Mouse (Mus musculus): ENCODE measurements around the gene Rhog. TPM values are rescaled to one million over a fixed set of nuclear protein-coding genes. Genes with fewer than 3 reads are reported as not detected.

Rhog gene
- 54.1 and 59.6 TPM in 2 replicates for polyA plus RNA-seq (2015; fragmentation: Nextera tagmentation; extraction: Ambion mirVana)

DNA sequence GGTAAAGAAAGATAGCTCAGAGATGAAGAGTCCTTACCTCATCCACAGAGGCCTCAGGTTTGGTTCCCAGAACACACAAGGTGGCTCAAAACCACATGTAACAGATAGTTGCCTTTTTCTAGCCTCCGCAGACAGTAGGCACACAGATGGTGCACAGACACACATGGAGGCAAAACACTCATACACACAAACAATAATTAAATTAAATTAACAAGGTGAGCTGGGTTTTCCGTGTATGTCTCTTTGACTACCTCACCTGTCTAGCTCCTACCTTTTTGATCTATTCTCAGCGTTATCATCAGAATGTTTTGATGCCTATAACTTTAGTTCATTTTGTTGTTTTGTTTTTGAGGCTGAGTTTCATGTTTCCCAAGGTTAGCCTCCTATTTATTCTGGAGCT lies at the start of gene Rhog:
TSS of gene Rhog (minus strand) at position 101 of the 400 bp plus-strand sequence.
- no peak for ATAC-seq (replicated peaks; ENCODE audit: extremely low read depth, insufficient read depth, low FRiP score)
- no peak within 1 kb of the TSS for H3K9ac ChIP-seq (ENCODE audit: low read length)
- no peak within 1 kb of the TSS for H3K27ac ChIP-seq (ENCODE audit: low read length)
- no peaks in the 10 kb centered on the region for H3K36me3 ChIP-seq (ENCODE audit: control insufficient read depth, insufficient read depth)
- H3K4me2 ChIP-seq (ENCODE audit: low read depth, low read length), result no peak within 1 kb of the TSS
- H3K27me3 ChIP-seq (ENCODE audit: control insufficient read depth, insufficient read depth, low read length), result no peaks in the 10 kb centered on the region; the same call in 1 of the 2 replicates
- WGBS, result 76% methylated on average over 3 of the region's 3 CpGs
- no peak within 1 kb of the TSS for H3K4me3 ChIP-seq (ENCODE audit: low read length)
- peaks cover 5% of the 10 kb centered on the region for H3K4me1 ChIP-seq (ENCODE audit: control insufficient read depth, insufficient read depth, low read length)
- H3K9me3 ChIP-seq (replicated peaks; ENCODE audit: control insufficient read depth, low read length), result no peaks in the 10 kb centered on the region

DNA sequence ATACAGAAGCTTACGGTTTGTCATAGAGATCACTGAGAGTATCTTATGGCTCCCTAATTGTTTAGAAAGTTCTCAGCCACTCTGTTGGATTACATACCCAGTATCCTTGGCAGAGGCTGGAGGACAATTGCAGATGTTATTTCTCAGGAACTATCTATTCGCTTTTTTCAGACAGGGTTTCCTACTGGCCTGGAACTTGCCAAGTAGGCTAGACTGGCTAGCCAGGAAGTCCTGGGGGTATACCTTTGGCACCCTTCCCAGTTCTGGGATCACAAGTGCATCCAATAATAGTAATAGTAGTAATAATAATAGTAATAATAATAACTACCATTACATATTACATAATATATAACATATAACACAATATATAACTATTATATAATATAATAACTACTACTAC lies 49.7 kb upstream of the Rhog start:
- 80% methylated on average over 2 of the region's 2 CpGs for WGBS

DNA sequence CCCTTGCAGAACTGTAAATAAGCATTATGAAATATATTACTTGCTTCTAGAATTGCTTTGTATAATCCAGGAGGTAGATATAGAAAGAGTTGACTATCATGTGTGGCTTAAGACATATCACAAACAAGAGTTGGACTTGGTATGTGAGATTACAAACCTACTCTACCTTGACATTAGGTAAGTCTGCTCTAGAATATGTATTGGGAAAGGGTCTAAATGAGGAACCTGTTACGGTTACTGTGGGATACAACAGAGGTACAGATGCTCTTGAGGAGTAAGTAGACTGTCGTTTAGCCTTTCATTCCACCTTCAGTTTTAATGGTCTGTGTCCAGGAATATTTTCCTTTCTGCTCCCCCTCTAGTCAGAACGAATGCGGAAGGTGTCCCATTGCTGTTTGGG lies 46.6 kb upstream of the Rhog start:
- H3K4me2 ChIP-seq (ENCODE audit: low read depth, low read length), result no peak overlapping the region
- no peak overlapping the region for H3K27ac ChIP-seq (ENCODE audit: low read length)
- WGBS, result 93% methylated on average over 4 of the region's 4 CpGs
- no peaks in the 10 kb centered on the region for H3K9me3 ChIP-seq (replicated peaks; ENCODE audit: control insufficient read depth, low read length)
- no peaks in the 10 kb centered on the region for H3K36me3 ChIP-seq (ENCODE audit: control insufficient read depth, insufficient read depth)
- H3K9ac ChIP-seq (ENCODE audit: low read length), result no peak overlapping the region
- H3K4me3 ChIP-seq (ENCODE audit: low read length), result no peak overlapping the region
- peaks cover 2% of the 10 kb centered on the region; the same call in 1 of the 2 replicates for H3K27me3 ChIP-seq (ENCODE audit: control insufficient read depth, insufficient read depth, low read length)
- no peak for ATAC-seq (replicated peaks; ENCODE audit: extremely low read depth, insufficient read depth, low FRiP score)
- no peaks in the 10 kb centered on the region for H3K4me1 ChIP-seq (ENCODE audit: control insufficient read depth, insufficient read depth, low read length)

More for the DNA sequence above, 49.7 kb upstream of the Rhog start:
- no peaks in the 10 kb centered on the region; the same call in 1 of the 2 replicates for H3K27me3 ChIP-seq (ENCODE audit: control insufficient read depth, insufficient read depth, low read length)
- H3K9me3 ChIP-seq (replicated peaks; ENCODE audit: control insufficient read depth, low read length), result no peaks in the 10 kb centered on the region
- H3K9ac ChIP-seq (ENCODE audit: low read length), result no peak overlapping the region
- H3K27ac ChIP-seq (ENCODE audit: low read length), result no peak overlapping the region
- H3K4me3 ChIP-seq (ENCODE audit: low read length), result no peak overlapping the region
- no peaks in the 10 kb centered on the region for H3K36me3 ChIP-seq (ENCODE audit: control insufficient read depth, insufficient read depth)
- no peak for ATAC-seq (replicated peaks; ENCODE audit: extremely low read depth, insufficient read depth, low FRiP score)
- no peak overlapping the region for H3K4me2 ChIP-seq (ENCODE audit: low read depth, low read length)
- H3K4me1 ChIP-seq (ENCODE audit: control insufficient read depth, insufficient read depth, low read length), result no peaks in the 10 kb centered on the region

DNA sequence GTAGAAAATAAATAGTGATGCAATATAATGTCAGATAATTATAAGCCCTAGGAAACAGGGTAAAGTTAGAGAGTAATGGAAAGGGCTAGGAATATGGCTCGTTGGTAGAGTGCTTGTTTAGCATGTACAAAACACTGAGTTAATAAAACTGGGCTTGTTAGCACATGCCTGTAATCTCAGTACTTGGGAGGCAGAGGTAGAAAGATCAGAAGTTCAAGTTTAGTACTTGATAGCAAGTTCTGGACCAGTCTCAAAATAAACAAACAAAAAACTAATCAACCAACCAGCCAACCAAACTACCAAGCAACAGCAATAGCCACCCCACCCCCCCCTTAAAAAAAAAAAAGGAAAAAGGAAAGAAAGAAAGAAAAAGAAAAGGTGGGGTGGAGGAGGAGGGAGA lies 44.9 kb upstream of the Rhog start:
- Histone ChIP-seq H3K27ac (ENCODE audit: low read length) (no peak overlapping the region), H3K4me2 (ENCODE audit: low read depth, low read length) (no peak overlapping the region), H3K9ac (ENCODE audit: low read length) (no peak overlapping the region), H3K36me3 (ENCODE audit: control insufficient read depth, insufficient read depth) (no peaks in the 10 kb centered on the region), H3K4me1 (ENCODE audit: control insufficient read depth, insufficient read depth, low read length) (no peaks in the 10 kb centered on the region), H3K4me3 (ENCODE audit: low read length) (no peak overlapping the region), H3K27me3 (ENCODE audit: control insufficient read depth, insufficient read depth, low read length) (peaks cover 7% of the 10 kb centered on the region), H3K9me3 (replicated peaks; ENCODE audit: control insufficient read depth, low read length) (no peaks in the 10 kb centered on the region)
- 85% methylated on average over 1 of the region's 1 CpGs for WGBS
- ATAC-seq (replicated peaks; ENCODE audit: extremely low read depth, insufficient read depth, low FRiP score), result no peak

DNA sequence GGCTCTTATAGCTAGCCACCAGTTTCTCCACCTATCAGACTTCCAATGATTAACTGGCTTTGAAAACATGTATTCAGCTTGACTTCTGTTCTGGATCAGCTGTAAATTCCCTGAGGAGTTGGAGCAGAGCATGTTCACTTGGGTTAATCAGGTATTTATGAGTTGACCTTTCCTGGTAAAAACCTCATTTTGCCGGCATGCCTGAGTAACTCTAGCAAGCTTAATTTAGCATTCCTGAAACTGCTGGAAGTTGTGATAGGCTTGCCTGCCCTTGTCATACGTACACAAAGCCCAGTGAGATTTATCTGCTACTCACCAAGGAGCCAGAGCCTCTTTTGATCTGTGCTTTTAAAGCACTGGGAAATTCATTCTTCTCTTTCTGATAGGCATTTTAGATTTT lies 37.4 kb upstream of the Rhog start:
- ATAC-seq (replicated peaks; ENCODE audit: extremely low read depth, insufficient read depth, low FRiP score), result no peak
- Histone ChIP-seq H3K4me3 (ENCODE audit: low read length) (no peak overlapping the region), H3K36me3 (ENCODE audit: control insufficient read depth, insufficient read depth) (no peaks in the 10 kb centered on the region), H3K9ac (ENCODE audit: low read length) (no peak overlapping the region), H3K27me3 (ENCODE audit: control insufficient read depth, insufficient read depth, low read length) (peaks cover 58% of the 10 kb centered on the region), H3K9me3 (replicated peaks; ENCODE audit: control insufficient read depth, low read length) (no peaks in the 10 kb centered on the region; the same call in 1 of the 2 replicates), H3K4me2 (ENCODE audit: low read depth, low read length) (no peak overlapping the region), H3K27ac (ENCODE audit: low read length) (no peak overlapping the region), H3K4me1 (ENCODE audit: control insufficient read depth, insufficient read depth, low read length) (no peaks in the 10 kb centered on the region)
- 20% methylated on average over 2 of the region's 2 CpGs for WGBS

DNA sequence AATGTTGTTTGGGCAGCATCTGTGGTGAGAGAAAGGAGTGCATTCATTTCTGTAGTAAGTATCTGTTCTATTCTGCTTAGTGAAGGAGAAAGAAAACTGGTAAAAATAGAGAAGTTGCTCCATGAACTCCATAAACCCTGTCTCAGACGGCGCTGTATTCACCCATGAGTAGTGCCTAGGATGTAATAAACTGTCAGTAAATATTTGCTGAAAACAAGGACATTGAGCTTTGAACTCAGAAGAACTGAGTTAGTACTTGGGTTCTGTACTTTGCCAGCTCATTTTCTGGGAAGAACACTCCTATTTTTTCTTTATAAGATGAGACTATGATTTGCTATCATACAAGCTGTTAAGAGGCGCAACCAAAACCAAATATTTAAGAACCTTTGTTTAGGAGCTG lies 36.4 kb upstream of the Rhog start:
- no peak overlapping the region for H3K9ac ChIP-seq (ENCODE audit: low read length)
- WGBS, result 89% methylated on average over 3 of the region's 3 CpGs
- H3K27me3 ChIP-seq (ENCODE audit: control insufficient read depth, insufficient read depth, low read length), result peaks cover 64% of the 10 kb centered on the region
- no peak overlapping the region for H3K4me3 ChIP-seq (ENCODE audit: low read length)
- no peaks in the 10 kb centered on the region; the same call in 1 of the 2 replicates for H3K9me3 ChIP-seq (replicated peaks; ENCODE audit: control insufficient read depth, low read length)
- no peak overlapping the region for H3K4me2 ChIP-seq (ENCODE audit: low read depth, low read length)
- no peaks in the 10 kb centered on the region for H3K4me1 ChIP-seq (ENCODE audit: control insufficient read depth, insufficient read depth, low read length)
- no peak overlapping the region for H3K27ac ChIP-seq (ENCODE audit: low read length)
- no peaks in the 10 kb centered on the region for H3K36me3 ChIP-seq (ENCODE audit: control insufficient read depth, insufficient read depth)
- ATAC-seq (replicated peaks; ENCODE audit: extremely low read depth, insufficient read depth, low FRiP score), result no peak

DNA sequence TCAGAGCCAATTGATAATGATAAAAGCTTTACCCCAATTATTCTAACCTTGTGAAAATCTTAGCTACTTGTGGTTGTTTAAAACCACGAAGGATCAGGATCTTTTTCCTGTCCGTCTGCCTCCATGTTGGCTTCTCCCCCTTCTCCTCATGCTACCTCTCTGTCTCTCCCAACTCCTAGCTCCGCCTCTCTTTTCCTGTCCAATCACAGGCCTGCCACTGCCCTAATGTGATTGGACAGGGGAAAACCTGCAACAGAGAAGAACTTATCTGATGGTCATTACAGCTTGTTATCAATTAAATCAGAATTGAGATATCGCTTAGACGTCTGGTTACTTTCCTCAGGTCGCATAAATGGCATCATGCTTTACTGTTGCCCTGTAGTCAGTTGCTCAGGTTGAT lies 33.6 kb upstream of the Rhog start:
- 81% methylated on average over 6 of the region's 6 CpGs for WGBS
- no peak for ATAC-seq (replicated peaks; ENCODE audit: extremely low read depth, insufficient read depth, low FRiP score)
- Histone ChIP-seq H3K4me3 (ENCODE audit: low read length) (no peak overlapping the region), H3K4me1 (ENCODE audit: control insufficient read depth, insufficient read depth, low read length) (no peaks in the 10 kb centered on the region), H3K36me3 (ENCODE audit: control insufficient read depth, insufficient read depth) (no peaks in the 10 kb centered on the region), H3K27ac (ENCODE audit: low read length) (no peak overlapping the region), H3K4me2 (ENCODE audit: low read depth, low read length) (no peak overlapping the region), H3K9me3 (replicated peaks; ENCODE audit: control insufficient read depth, low read length) (no peaks in the 10 kb centered on the region; the same call in 1 of the 2 replicates), H3K9ac (ENCODE audit: low read length) (no peak overlapping the region), H3K27me3 (ENCODE audit: control insufficient read depth, insufficient read depth, low read length) (peaks cover 78% of the 10 kb centered on the region)

DNA sequence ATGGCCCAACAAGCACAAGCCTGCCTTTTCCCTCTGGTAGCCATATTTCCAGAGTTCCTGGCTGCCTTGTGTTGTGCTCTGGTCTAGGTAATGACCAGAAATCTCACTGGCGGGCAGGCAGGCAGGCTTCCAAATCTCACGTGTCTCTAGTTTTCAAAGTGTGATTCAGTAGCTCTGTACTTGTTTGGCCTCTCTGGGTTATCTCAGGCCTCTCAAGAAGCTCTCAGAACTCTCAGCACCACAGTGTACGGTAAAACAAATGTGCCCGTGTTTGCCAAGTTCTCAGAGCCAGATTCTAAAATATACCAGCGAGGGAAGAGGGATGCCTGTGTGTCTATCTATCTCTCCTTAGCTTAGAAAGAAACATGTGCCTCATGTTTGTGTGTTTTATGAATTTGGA lies 26.4 kb upstream of the Rhog start:
- H3K27ac ChIP-seq (ENCODE audit: low read length), result no peak overlapping the region
- 19% methylated on average over 5 of the region's 5 CpGs for WGBS
- no peaks in the 10 kb centered on the region for H3K9me3 ChIP-seq (replicated peaks; ENCODE audit: control insufficient read depth, low read length)
- no peaks in the 10 kb centered on the region for H3K36me3 ChIP-seq (ENCODE audit: control insufficient read depth, insufficient read depth)
- H3K4me3 ChIP-seq (ENCODE audit: low read length), result no peak overlapping the region
- H3K9ac ChIP-seq (ENCODE audit: low read length), result no peak overlapping the region
- H3K4me1 ChIP-seq (ENCODE audit: control insufficient read depth, insufficient read depth, low read length), result peaks cover 5% of the 10 kb centered on the region
- peak; percentile 90 for ATAC-seq (replicated peaks; ENCODE audit: extremely low read depth, insufficient read depth, low FRiP score)
- H3K27me3 ChIP-seq (ENCODE audit: control insufficient read depth, insufficient read depth, low read length), result peaks cover 81% of the 10 kb centered on the region
- H3K4me2 ChIP-seq (ENCODE audit: low read depth, low read length), result no peak overlapping the region

DNA sequence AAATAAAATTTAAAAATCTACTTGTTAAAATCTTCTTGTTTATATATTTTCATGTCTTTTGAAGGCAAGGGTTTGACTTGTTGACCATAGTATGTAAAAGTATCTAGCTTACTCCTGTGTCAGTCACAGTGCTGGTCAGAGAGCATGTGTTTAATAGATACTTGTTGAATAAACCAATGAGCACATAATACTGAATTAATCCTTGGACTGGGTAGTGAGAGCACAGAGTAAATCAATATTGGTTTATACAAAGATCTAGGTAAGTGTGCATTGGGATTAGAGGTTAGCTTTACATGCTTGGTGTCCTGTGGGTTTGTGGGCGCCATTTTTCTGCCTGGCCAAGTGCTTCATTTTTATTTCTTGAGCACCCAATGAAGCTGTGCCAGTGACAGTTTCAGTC lies 25.5 kb upstream of the Rhog start:
- H3K27ac ChIP-seq (ENCODE audit: low read length), result no peak overlapping the region
- H3K36me3 ChIP-seq (ENCODE audit: control insufficient read depth, insufficient read depth), result no peaks in the 10 kb centered on the region
- no peak overlapping the region for H3K9ac ChIP-seq (ENCODE audit: low read length)
- 79% methylated on average over 1 of the region's 1 CpGs for WGBS
- H3K4me3 ChIP-seq (ENCODE audit: low read length), result no peak overlapping the region
- peaks cover 5% of the 10 kb centered on the region for H3K4me1 ChIP-seq (ENCODE audit: control insufficient read depth, insufficient read depth, low read length)
- ATAC-seq (replicated peaks; ENCODE audit: extremely low read depth, insufficient read depth, low FRiP score), result no peak
- H3K27me3 ChIP-seq (ENCODE audit: control insufficient read depth, insufficient read depth, low read length), result peaks cover 80% of the 10 kb centered on the region
- H3K4me2 ChIP-seq (ENCODE audit: low read depth, low read length), result no peak overlapping the region
- no peaks in the 10 kb centered on the region for H3K9me3 ChIP-seq (replicated peaks; ENCODE audit: control insufficient read depth, low read length)
